Mouse (Mus musculus) lung, postnatal 0 days (tissue): Measurements from ENCODE around the gene Myh14.

ENCODE experiments used
- CTCF ChIP-seq: IDR thresholded peaks from 2 replicates; pipeline ENCODE4 v1.5.1; 2016; ENCODE audit warnings: antibody characterized with exemption, mild to moderate bottlenecking
- EP300 ChIP-seq: IDR thresholded peaks from 2 replicates; pipeline ENCODE4 v1.6.1; 2016; ENCODE audit warnings: antibody characterized with exemption, mild to moderate bottlenecking, control low read depth

DNA sequence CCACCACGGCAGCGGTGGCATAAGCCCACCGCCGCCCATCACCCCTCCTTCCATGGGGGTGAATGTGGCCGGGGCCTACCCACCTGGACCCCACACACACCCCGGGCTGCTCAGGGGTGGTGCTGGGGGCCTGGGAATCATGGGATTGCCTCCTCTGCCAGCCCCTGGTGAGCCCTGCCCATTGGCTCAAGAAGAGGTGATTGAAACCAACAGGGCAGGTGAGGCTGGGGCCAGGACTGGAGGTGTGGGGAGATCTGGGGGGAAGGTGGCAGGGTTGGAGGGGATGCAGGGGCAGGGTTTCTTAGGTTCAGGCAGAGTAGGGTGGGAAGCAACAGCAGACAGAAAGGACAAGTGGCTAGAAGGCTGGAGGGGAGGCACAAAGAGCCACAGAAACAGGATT, 74.6 kb downstream of the Myh14 start:
- TF ChIP-seq CTCF (no peak), EP300 (no peak)
